Mouse (Mus musculus) kidney, adult 2 months (tissue): ENCODE results near the gene Cma1. TPM values are rescaled to one million over a fixed set of nuclear protein-coding genes. Genes with fewer than 3 reads are reported as not detected.
A peak's percentile ranks its signal among the peaks of the same experiment; 100 is the strongest.

Source experiments
- DNase-seq: peaks from one replicate; pipeline ENCODE4 v3.0.0; 2021
- H3K27ac ChIP-seq: fragments of 200-500 bp; 2 replicates; pipeline ENCODE4 v1.5.1; 2012; ENCODE audit warnings: low read depth, low read length, control low read depth, inconsistent platforms; ENCODE audit not compliant: insufficient read depth
- H3K27me3 ChIP-seq: fragments of 200-500 bp; replicated peaks from 2 replicates; pipeline ENCODE4 v1.6.1; 2012; ENCODE audit warnings: mild to moderate bottlenecking, moderate library complexity, low read length, inconsistent platforms; ENCODE audit not compliant: control insufficient read depth, insufficient read depth
- H3K36me3 ChIP-seq: fragments of 200-500 bp; 2 replicates; pipeline ENCODE4 v1.6.1; 2012; ENCODE audit warnings: mild to moderate bottlenecking, moderate library complexity, low read length, inconsistent platforms; ENCODE audit not compliant: control insufficient read depth, insufficient read depth
- H3K4me1 ChIP-seq: fragments of 200-500 bp; 2 replicates; pipeline ENCODE4 v1.6.1; 2011; ENCODE audit warnings: low read length; ENCODE audit not compliant: control insufficient read depth, insufficient read depth
- H3K4me3 ChIP-seq: fragments of 200-500 bp; 2 replicates; pipeline ENCODE4 v1.5.1; 2011; ENCODE audit warnings: mild to moderate bottlenecking, low read depth, low read length, control low read depth; ENCODE audit not compliant: insufficient read depth
- CTCF ChIP-seq: fragments of 200-500 bp; conservative IDR thresholded peaks from 2 replicates; pipeline ENCODE4 v1.5.1; 2011; ENCODE audit warnings: low read depth, mild to moderate bottlenecking, control low read depth, low read length, moderate library complexity, mixed read lengths; ENCODE audit not compliant: insufficient read depth, insufficient read length
- POLR2A ChIP-seq: fragments of 200-500 bp; IDR thresholded peaks from one replicate; pipeline ENCODE4 v1.6.1; 2011; ENCODE audit warnings: low read depth, low read length, control low read depth
- WGBS: fragments of 180-500 bp; shearing (Covaris S2); methylation state at CpG from one replicate; pipeline ENCODE4 v1.1.7; 2018; 5-methylcytosine and 5-hydroxymethylcytosine counted together
- polyA plus RNA-seq: library from polyadenylated mRNA; depleted of rRNA; stranded (reverse); fragments of >200 nt; gene quantifications from 2 replicates; pipeline ENCODE4 v1.2.3, GENCODE M21; 2012; rRNA removed

The Cma1 gene
- polyA plus RNA-seq, 1 experiment: 0.99 TPM

- Histone ChIP-seq H3K4me1 (peaks cover 4% of the 10 kb centered on the region), H3K4me3 (no peak overlapping the region), H3K36me3 (no peaks in the 10 kb centered on the region), H3K27ac (no peak overlapping the region), H3K27me3 (no peaks in the 10 kb centered on the region)
- no peak for DNase-seq
- 10% methylated on average over 1 of the region's 1 CpGs for WGBS
- TF ChIP-seq CTCF: 0 out of 2 replicates have a peak, but pooled peaks have one; percentile 17
- no peak for TF ChIP-seq POLR2A
These were observed 39.0 kb downstream of the Cma1 start for GRCm38 (mm10) chr14:55905518-55905917.

DNA sequence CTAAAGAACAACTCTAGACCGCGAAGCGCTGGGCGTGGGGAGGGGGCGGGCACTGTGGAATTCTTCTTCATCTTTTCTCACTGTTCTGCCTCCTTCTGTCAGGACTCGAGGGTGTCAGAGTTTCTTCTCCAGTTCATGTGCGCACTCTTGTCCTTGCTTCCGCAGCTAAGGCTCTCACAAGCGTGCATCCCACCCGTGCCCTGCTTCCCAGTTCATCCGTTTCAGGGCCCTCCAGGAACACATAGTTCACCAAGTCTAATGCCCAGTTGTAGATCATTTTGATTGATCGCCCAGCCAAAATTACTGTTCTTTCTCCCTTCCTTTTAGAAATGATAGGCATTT is 44.1 kb downstream of the Cma1 start:
- no peak for DNase-seq
- no peaks in the 10 kb centered on the region; the same call in 1 of the 2 replicates for H3K36me3 ChIP-seq
- 4% methylated on average over 12 of the region's 12 CpGs for WGBS
- no peaks in the 10 kb centered on the region for H3K27me3 ChIP-seq
- peaks cover 10% of the 10 kb centered on the region for H3K4me1 ChIP-seq
- TF ChIP-seq CTCF (no peak), POLR2A (no peak)
- peak overlapping the region; percentile 74 for H3K4me3 ChIP-seq
- H3K27ac ChIP-seq: peak overlapping the region; percentile 80

GRCm38 (mm10) chr14:55899701-55900413 is 44.6 kb downstream of the Cma1 start, which contains the start of gene Sdr39u1:
Sdr39u1 (minus strand) TSS chr14:55900293.
- Histone ChIP-seq H3K4me3 (peak within 1 kb of the TSS; percentile 74), H3K4me1 (peaks cover 10% of the 10 kb centered on the region), H3K27ac (peak within 1 kb of the TSS; percentile 80), H3K27me3 (no peaks in the 10 kb centered on the region), H3K36me3 (peaks cover 2% of the 10 kb centered on the region; the same call in 1 of the 2 replicates)
- DNase-seq: peak; percentile 92
- WGBS: under 1% methylated on average over 39 of the region's 39 CpGs
- TF ChIP-seq POLR2A (peak; percentile 73), CTCF (no peak)

GRCm38 (mm10) chr14:55898947-55899346 is 45.5 kb downstream of the Cma1 start:
- DNase-seq: no peak

DNA sequence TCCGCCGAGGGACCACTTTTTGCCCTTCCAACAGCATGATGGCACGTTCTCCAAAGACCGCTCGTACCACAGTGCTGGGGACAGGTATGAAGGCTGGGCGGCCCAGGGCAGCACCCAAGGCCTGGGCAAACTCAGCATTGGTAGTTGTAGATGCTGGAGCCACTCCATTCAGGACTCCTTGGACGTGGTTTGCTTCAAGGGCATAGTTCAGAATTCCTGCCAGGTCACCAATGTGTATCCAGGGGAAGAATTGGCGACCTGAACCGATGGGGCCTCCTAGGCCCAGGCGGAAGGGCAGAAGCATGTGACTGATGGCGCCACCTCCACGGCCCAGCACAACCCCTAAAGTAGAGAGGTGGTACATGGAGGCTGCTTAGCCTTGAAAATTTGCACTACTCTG is 46.8 kb downstream of the Cma1 start:
- TF ChIP-seq CTCF (no peak), POLR2A (no peak)
- Histone ChIP-seq H3K27ac (no peak overlapping the region), H3K27me3 (no peaks in the 10 kb centered on the region), H3K4me3 (no peak overlapping the region), H3K36me3 (peaks cover 5% of the 10 kb centered on the region; the same call in 1 of the 2 replicates), H3K4me1 (peaks cover 10% of the 10 kb centered on the region)
- peak; percentile 63 for DNase-seq
- 81% methylated on average over 12 of the region's 12 CpGs for WGBS

More at GRCm38 (mm10) chr14:55898947-55899346, 45.5 kb downstream of the Cma1 start:
- peaks cover 5% of the 10 kb centered on the region; the same call in 1 of the 2 replicates for H3K36me3 ChIP-seq
- no peak overlapping the region for H3K27ac ChIP-seq
- H3K27me3 ChIP-seq: no peaks in the 10 kb centered on the region
- H3K4me1 ChIP-seq: peaks cover 10% of the 10 kb centered on the region
- no peak overlapping the region for H3K4me3 ChIP-seq
- TF ChIP-seq POLR2A: no peak
- TF ChIP-seq CTCF: no peak
- WGBS: 93% methylated on average over 7 of the region's 7 CpGs

Other genes with a start within 250 kb of the Cma1 start
- gene Tgm1, start 230.7 kb downstream of the Cma1 start, polyA plus RNA-seq: 29.6 and 30.1 TPM in 2 replicates
- gene Rabggta, start 222.4 kb downstream of the Cma1 start, polyA plus RNA-seq: 70.0 and 86.9 TPM in 2 replicates
- 223 and 228 TPM in 2 replicates for gene Dhrs1, start 199.0 kb downstream of the Cma1 start, polyA plus RNA-seq
- 12.9 and 16.1 TPM in 2 replicates for gene Nop9, start 199.0 kb downstream of the Cma1 start, polyA plus RNA-seq
- 485 and 513 TPM in 2 replicates for gene Cideb, start 186.2 kb downstream of the Cma1 start, polyA plus RNA-seq
- 0.56 and 0.76 TPM in 2 replicates for gene Ltb4r2, start 183.2 kb downstream of the Cma1 start, polyA plus RNA-seq
- 0.75 and 1.1 TPM in 2 replicates for gene Ltb4r1, start 178.7 kb downstream of the Cma1 start, polyA plus RNA-seq
- 16.8 and 16.9 TPM in 2 replicates for gene Adcy4, start 160.6 kb downstream of the Cma1 start, polyA plus RNA-seq
- 3.5 and 4.7 TPM in 2 replicates for gene Ripk3, start 155.8 kb downstream of the Cma1 start, polyA plus RNA-seq
- gene Nfatc4, start 121.5 kb downstream of the Cma1 start, polyA plus RNA-seq: 4.3 and 5.0 TPM in 2 replicates
- gene Nynrin, start 90.7 kb downstream of the Cma1 start, polyA plus RNA-seq: 6.6 and 7.6 TPM in 2 replicates
- 0.08 and 0.13 TPM in 2 replicates for gene Cbln3, start 60.3 kb downstream of the Cma1 start, polyA plus RNA-seq
- gene Khnyn, start 59.7 kb downstream of the Cma1 start, polyA plus RNA-seq: 11.1 and 11.9 TPM in 2 replicates
- 132 and 133 TPM in 2 replicates for gene Sdr39u1, start 44.4 kb downstream of the Cma1 start, polyA plus RNA-seq
- gene Cma2, start 6.3 kb upstream of the Cma1 start, polyA plus RNA-seq: not detected in 2 replicates
- gene Mcpt1, start 73.3 kb upstream of the Cma1 start, polyA plus RNA-seq: not detected in 2 replicates
- gene Mcpt9, start 85.8 kb upstream of the Cma1 start, polyA plus RNA-seq: not detected in 2 replicates
- not detected in 2 replicates for gene Mcpt2, start 97.4 kb upstream of the Cma1 start, polyA plus RNA-seq
- 0.50 and 0.95 TPM in 2 replicates for gene Mcpt4, start 117.6 kb upstream of the Cma1 start, polyA plus RNA-seq
- gene Mcpt8, start 140.6 kb upstream of the Cma1 start, polyA plus RNA-seq: not detected in 2 replicates
- gene Ctsg, start 157.9 kb upstream of the Cma1 start, polyA plus RNA-seq: not detected in 2 replicates
- not detected in 2 replicates for gene Gzme, start 175.9 kb upstream of the Cma1 start, polyA plus RNA-seq
- not detected in 2 replicates for gene Gzmd, start 187.9 kb upstream of the Cma1 start, polyA plus RNA-seq
- not detected in 2 replicates for gene Gzmg, start 214.9 kb upstream of the Cma1 start, polyA plus RNA-seq
- gene Gzmn, start 229.9 kb upstream of the Cma1 start, polyA plus RNA-seq: not detected in 2 replicates